Mouse (Mus musculus) embryonic facial prominence, embryonic 12.5 days (tissue): ENCODE results near the gene Gabrb1. TPM values are rescaled to one million over a fixed set of nuclear protein-coding genes. Genes with fewer than 3 reads are reported as not detected.
A peak's percentile ranks its signal among the peaks of the same experiment; 100 is the strongest.
"Not testable (repeated sequence)": the region's sequence is repeated elsewhere in the genome, so short reads cannot be mapped to it uniquely, and the experiment has no call there.

Experiments used
- ATAC-seq: fragments of 200-750 bp; cut with Nextera tagmentation; 2 replicates; pipeline ENCODE4 v1.8.0; 2017; ENCODE audit not compliant: insufficient number of reproducible peaks, insufficient read depth, low FRiP score, low TSS enrichment
- H3K27ac ChIP-seq: fragments of 300-500 bp; sonication (generic); 2 replicates; pipeline ENCODE4 v1.5.1; 2016; ENCODE audit warnings: mild to moderate bottlenecking
- H3K27me3 ChIP-seq: fragments of 300-500 bp; sonication (generic); 2 replicates; pipeline ENCODE4 v1.6.1; 2016; ENCODE audit warnings: mild to moderate bottlenecking, moderate library complexity
- H3K36me3 ChIP-seq: fragments of 300-500 bp; sonication (generic); 2 replicates; pipeline ENCODE4 v1.6.1; 2016; ENCODE audit warnings: mild to moderate bottlenecking
- H3K4me1 ChIP-seq: fragments of 300-500 bp; sonication (generic); 2 replicates; pipeline ENCODE4 v1.6.1; 2016
- H3K4me2 ChIP-seq: fragments of 300-500 bp; sonication (generic); replicated peaks from 2 replicates; pipeline ENCODE4 v1.6.1; 2016; ENCODE audit warnings: mild to moderate bottlenecking, moderate library complexity
- H3K4me3 ChIP-seq: fragments of 300-500 bp; sonication (generic); 2 replicates; pipeline ENCODE4 v1.5.1; 2016; ENCODE audit warnings: mild to moderate bottlenecking
- H3K9ac ChIP-seq: fragments of 300-500 bp; sonication (generic); 2 replicates; pipeline ENCODE4 v1.6.1; 2016; ENCODE audit warnings: mild to moderate bottlenecking, moderate library complexity
- H3K9me3 ChIP-seq: fragments of 300-500 bp; sonication (generic); 2 replicates; pipeline ENCODE4 v1.6.1; 2016; ENCODE audit warnings: mild to moderate bottlenecking, moderate library complexity
- WGBS: fragments of 180-500 bp; shearing (Covaris S2); methylation state at CpG from one replicate; pipeline ENCODE4 v1.1.7; 2016; 5-methylcytosine and 5-hydroxymethylcytosine counted together
- polyA plus RNA-seq: library from polyadenylated mRNA; unstranded; fragments of >200 nt; fragmentation: Nextera tagmentation; extraction: Ambion mirVana; gene quantifications from 2 replicates; pipeline ENCODE4 v1.2.1, GENCODE M21; 2016

Gabrb1 gene
- polyA plus RNA-seq, 1 experiment from 2014 or later = 1.8 TPM

DNA sequence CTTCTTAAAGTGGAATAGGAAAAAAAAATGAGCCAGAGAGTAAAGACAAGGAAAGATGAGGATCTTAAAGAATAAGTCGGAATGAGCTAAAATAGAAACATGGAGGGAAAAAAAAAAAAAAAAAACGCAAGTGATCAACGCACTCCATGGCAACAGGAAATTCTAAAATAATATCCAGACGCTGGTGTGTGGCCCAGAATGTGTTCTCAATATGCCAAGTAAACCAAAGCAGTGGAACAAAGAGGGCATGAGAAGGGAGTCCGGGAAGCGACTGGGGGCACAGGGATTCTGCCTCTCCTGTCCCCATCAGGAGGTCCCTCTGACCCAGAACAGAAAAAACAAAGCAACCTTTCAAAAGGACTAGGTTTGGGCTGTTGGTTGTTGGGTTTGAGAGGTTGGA is 410.9 kb downstream of the Gabrb1 start:
- H3K9me3 ChIP-seq = no peaks in the 10 kb centered on the region
- no peak overlapping the region for H3K4me3 ChIP-seq
- H3K27ac ChIP-seq = no peak overlapping the region
- no peaks in the 10 kb centered on the region for H3K36me3 ChIP-seq
- WGBS = 31% methylated on average over 6 of the region's 6 CpGs
- H3K4me1 ChIP-seq = no peaks in the 10 kb centered on the region
- H3K4me2 ChIP-seq = no peak overlapping the region
- no peak for ATAC-seq
- H3K27me3 ChIP-seq = no peaks in the 10 kb centered on the region
- H3K9ac ChIP-seq = no peak overlapping the region

DNA sequence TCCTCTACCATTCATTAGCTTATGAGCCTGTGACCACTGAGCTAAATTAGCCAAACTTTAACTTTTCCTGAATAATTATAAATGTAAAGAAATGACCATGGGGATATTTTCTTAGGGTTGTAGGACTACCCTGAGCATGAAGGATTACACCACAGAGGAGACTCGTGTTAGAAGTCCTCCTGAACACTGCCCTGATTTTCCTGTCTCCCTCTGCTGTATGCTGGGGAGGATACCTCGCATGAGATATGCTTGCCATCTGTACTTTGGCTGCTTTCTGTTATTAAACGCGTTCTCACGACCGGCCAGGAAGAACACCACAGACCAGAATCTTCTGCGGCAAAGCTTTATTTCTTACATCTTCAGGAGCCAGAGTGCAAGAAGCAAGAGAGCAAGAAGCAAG is 411.5 kb downstream of the Gabrb1 start:
- H3K27ac ChIP-seq, ATAC-seq, H3K4me2 ChIP-seq, H3K27me3 ChIP-seq, H3K9me3 ChIP-seq, H3K4me3 ChIP-seq, H3K9ac ChIP-seq, H3K4me1 ChIP-seq, H3K36me3 ChIP-seq: not testable (repeated sequence)
- 89% methylated on average over 7 of the region's 7 CpGs for WGBS

DNA sequence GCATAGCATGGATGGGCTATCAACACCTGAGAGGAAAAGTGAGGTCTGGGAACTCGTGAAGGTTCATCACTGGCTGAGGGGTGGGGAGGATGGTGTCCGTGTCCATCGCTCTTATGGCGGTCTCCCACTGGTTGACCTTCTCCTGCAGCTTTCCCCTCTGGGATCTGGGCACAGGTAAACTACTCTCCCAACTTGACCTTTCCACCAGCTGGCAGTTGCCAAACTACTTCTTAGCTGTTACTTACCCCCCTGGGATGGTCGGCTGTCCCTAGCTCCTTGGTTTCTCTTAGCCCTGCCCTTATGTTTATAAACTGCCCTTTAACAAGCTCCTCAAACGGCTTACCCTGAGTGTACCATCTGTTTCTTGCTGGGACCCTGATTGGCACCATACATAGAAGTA is 418.9 kb downstream of the Gabrb1 start:
- Histone ChIP-seq H3K27ac (no peak overlapping the region), H3K4me2 (no peak overlapping the region), H3K27me3 (no peaks in the 10 kb centered on the region), H3K9me3 (no peaks in the 10 kb centered on the region), H3K9ac (no peak overlapping the region), H3K36me3 (no peaks in the 10 kb centered on the region), H3K4me3 (no peak overlapping the region), H3K4me1 (no peaks in the 10 kb centered on the region)
- 85% methylated on average over 6 of the region's 6 CpGs for WGBS
- no peak for ATAC-seq

DNA sequence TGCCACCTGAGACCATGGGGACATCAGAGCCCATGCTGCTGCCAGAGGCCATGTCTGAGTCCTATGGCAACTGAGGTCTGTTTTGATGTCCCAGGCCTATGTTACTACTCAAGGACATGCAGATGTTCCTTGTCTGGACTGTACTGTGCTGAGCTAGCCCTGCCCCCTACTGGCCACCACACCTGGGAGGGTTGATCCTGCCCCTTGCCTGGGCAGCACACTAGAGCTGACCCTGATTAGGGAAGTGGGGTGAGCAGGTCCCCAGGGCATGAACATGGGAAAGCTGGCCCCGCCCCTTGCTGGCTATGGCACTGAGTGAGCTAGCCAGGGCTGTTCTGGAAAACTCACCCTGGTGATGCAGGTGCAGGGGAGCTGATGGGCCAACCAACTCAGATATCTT is 428.6 kb downstream of the Gabrb1 start:
- no peak for ATAC-seq
- Histone ChIP-seq H3K9me3 (no peaks in the 10 kb centered on the region), H3K4me1 (no peaks in the 10 kb centered on the region), H3K36me3 (no peaks in the 10 kb centered on the region), H3K9ac (no peak overlapping the region), H3K27ac (no peak overlapping the region), H3K27me3 (no peaks in the 10 kb centered on the region), H3K4me2 (no peak overlapping the region), H3K4me3 (no peak overlapping the region)
- WGBS = 94% methylated on average over 1 of the region's 1 CpGs

DNA sequence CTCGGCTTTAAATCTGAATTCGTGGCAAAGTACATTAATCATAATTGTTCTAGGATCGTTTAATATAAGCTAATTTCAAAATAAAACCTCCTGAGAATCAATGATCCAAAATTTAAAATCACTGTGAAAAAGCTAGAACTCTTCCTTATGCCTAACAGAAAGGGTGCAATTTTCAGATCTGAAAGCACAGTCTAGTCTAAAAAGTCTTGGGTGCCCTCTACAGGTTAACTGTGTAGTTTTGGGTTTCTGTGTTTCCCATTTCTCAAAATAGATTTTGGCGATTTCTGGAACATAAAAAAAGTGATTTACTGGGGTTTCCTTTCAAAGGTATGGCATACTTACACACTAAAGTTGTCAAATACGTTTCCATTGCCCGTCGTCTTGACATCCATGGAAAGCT is 436.7 kb downstream of the Gabrb1 start:
- Histone ChIP-seq H3K4me1 (no peaks in the 10 kb centered on the region), H3K9ac (no peak overlapping the region), H3K36me3 (no peaks in the 10 kb centered on the region), H3K4me3 (no peak overlapping the region), H3K27ac (no peak overlapping the region), H3K4me2 (no peak overlapping the region), H3K9me3 (no peaks in the 10 kb centered on the region), H3K27me3 (no peaks in the 10 kb centered on the region)
- ATAC-seq = no peak
- WGBS = 58% methylated on average over 7 of the region's 7 CpGs

DNA sequence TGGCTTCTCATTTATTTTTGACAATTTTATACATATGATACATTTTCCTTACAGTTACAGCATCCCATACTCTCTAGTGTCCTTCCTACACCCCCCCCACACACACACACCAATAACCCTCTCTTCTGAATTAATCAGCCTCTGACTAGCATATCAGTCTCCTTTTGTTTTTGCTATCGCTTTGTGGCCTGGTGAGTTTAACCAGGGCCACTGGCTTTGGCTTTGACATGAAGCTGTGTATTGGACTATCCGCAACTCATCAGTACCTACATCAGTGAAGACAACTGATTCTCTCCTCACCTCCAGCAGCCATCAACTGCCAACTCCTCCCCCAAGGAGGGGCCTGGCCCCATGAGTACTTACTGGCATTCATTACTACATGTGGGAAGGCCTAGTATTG is 437.1 kb downstream of the Gabrb1 start:
- ATAC-seq = no peak

DNA sequence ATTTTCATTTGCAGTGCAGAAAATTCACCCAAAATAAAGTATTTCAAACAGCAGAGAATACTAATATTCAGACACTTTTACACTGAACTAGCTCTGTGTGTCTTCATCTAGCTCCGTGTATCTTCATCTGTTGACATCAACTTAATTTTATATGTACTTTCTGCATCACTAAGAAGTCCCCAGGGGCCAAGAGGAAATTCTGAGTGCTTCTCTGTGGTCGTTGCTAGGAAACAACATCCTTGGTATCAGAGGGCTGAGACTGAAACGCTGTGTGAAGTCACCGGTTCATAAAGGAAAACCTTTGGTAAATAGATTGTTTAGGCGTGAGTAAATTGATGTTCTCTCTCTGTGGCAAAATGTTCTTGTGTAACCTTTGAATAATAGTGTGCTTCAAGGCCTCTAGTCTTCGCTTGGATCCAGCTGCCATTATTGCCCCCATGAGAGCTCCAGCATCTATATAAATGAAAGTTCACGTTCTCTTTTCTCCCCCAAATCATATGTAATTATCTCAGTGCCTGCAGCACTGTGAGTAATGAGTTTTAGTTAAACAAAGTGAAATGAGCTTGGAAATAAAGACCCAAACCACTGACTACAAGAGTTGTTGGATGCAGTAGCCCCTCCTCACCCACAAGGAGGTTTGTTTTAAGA is 446.5 kb downstream of the Gabrb1 start:
- ATAC-seq = no peak
- H3K4me1 ChIP-seq = no peaks in the 10 kb centered on the region
- H3K9ac ChIP-seq = no peak overlapping the region
- no peaks in the 10 kb centered on the region for H3K27me3 ChIP-seq
- H3K4me2 ChIP-seq = no peak overlapping the region
- no peaks in the 10 kb centered on the region for H3K9me3 ChIP-seq
- no peak overlapping the region for H3K27ac ChIP-seq
- H3K36me3 ChIP-seq = no peaks in the 10 kb centered on the region
- H3K4me3 ChIP-seq = no peak overlapping the region
- WGBS = 70% methylated on average over 7 of the region's 7 CpGs

More for the DNA sequence above, 437.1 kb downstream of the Gabrb1 start:
- H3K4me1 ChIP-seq = no peaks in the 10 kb centered on the region
- no peak overlapping the region for H3K9ac ChIP-seq
- 82% methylated on average over 2 of the region's 2 CpGs for WGBS
- H3K27me3 ChIP-seq = no peaks in the 10 kb centered on the region
- H3K36me3 ChIP-seq = no peaks in the 10 kb centered on the region
- no peak overlapping the region for H3K27ac ChIP-seq
- no peak overlapping the region for H3K4me2 ChIP-seq
- no peaks in the 10 kb centered on the region for H3K9me3 ChIP-seq
- no peak overlapping the region for H3K4me3 ChIP-seq

DNA sequence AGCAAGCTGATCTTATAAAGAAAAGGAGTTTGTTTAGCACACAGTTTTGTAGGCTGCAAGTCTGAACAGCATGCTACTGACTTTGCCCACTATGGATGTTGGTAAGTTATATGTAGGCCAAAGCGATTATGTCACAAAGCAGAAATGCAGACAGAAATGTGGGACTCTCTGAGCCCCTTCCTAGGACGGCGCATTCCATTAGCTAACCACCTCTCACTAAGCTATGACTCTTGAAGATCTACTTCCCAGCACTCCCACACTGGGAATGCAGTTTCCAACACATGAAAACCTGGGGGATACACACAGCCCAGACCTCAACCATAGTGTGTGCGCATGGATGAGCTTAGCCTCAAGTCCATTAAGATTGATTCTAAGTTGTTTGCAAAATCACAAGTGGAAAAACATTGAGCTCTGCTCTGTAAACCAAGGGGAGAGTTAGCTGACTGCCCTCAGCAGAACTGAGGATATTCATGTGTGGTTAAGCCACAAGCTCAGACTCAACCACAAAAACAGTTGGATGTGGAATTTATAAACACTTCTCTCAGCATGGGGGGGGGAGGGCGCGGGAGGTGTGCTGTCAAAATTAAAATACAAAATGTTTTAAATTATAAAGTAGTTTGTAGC is 464.6 kb downstream of the Gabrb1 start:
- Histone ChIP-seq H3K4me2 (no peak overlapping the region), H3K9ac (no peak overlapping the region), H3K36me3 (no peaks in the 10 kb centered on the region), H3K27me3 (no peaks in the 10 kb centered on the region), H3K4me1 (no peaks in the 10 kb centered on the region), H3K4me3 (no peak overlapping the region), H3K9me3 (no peaks in the 10 kb centered on the region), H3K27ac (no peak overlapping the region)
- 82% methylated on average over 6 of the region's 6 CpGs for WGBS
- peak; percentile 67; the same call in 1 of the 2 replicates for ATAC-seq

GRCm38 (mm10) chr5:72126681-72127080 is 468.8 kb downstream of the Gabrb1 start:
- no peaks in the 10 kb centered on the region for H3K4me1 ChIP-seq
- no peak overlapping the region for H3K4me3 ChIP-seq
- no peak overlapping the region for H3K9ac ChIP-seq
- no peak for ATAC-seq
- WGBS = 86% methylated on average over 4 of the region's 4 CpGs
- H3K27me3 ChIP-seq = no peaks in the 10 kb centered on the region
- H3K4me2 ChIP-seq = no peak overlapping the region
- H3K9me3 ChIP-seq = no peaks in the 10 kb centered on the region
- H3K27ac ChIP-seq = no peak overlapping the region
- H3K36me3 ChIP-seq = no peaks in the 10 kb centered on the region

DNA sequence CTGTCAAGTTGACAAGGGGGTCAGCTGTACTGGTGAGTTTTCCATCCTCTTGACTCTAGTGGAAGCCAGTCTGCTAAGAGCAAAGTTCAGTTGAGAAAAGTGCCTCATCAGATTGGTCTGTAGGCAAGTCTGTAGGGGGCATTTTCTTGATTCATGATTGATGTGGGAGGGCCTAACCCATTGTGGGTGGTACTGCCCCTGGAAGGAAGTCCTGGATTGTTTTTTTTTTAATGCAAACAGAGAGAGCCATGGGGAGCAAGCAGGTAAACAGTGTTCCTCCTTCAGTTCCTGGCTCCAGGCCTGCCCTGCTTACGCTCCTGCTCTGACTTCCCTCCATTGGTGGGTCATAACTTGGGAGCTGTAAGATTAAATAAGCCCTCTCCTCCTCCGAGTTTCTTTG is 476.0 kb downstream of the Gabrb1 start:
- no peaks in the 10 kb centered on the region for H3K4me1 ChIP-seq
- no peak for ATAC-seq
- no peaks in the 10 kb centered on the region for H3K27me3 ChIP-seq
- no peak overlapping the region for H3K4me2 ChIP-seq
- H3K9ac ChIP-seq = no peak overlapping the region
- H3K27ac ChIP-seq = no peak overlapping the region
- no peaks in the 10 kb centered on the region for H3K36me3 ChIP-seq
- no peaks in the 10 kb centered on the region for H3K9me3 ChIP-seq
- H3K4me3 ChIP-seq = no peak overlapping the region
- 65% methylated on average over 2 of the region's 2 CpGs for WGBS

DNA sequence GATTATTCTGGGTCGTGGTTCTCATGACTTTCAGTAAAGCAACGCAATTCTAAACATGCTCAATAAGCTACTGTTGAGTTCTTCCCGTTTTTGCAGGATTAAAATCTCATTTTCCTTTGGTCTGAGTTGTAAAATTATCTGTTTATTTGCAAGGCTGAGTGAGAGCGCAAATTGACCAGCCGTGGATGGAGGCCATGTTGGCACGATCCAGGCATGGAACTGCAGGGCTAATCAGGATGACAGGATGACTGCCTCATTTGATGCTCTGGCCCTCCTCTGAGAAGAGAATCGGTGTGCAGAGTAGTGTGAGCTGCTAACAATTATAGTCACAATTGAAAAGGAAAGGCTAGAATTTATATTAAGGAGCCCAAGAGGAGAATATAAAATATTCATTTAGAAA is 480.3 kb downstream of the Gabrb1 start:
- H3K36me3 ChIP-seq = no peaks in the 10 kb centered on the region
- no peak overlapping the region for H3K4me3 ChIP-seq
- no peak for ATAC-seq
- H3K9ac ChIP-seq = no peak overlapping the region
- H3K9me3 ChIP-seq = no peaks in the 10 kb centered on the region
- no peak overlapping the region for H3K4me2 ChIP-seq
- H3K27ac ChIP-seq = no peak overlapping the region
- H3K4me1 ChIP-seq = no peaks in the 10 kb centered on the region
- 82% methylated on average over 7 of the region's 7 CpGs for WGBS
- no peaks in the 10 kb centered on the region for H3K27me3 ChIP-seq

GRCm38 (mm10) chr5:72139619-72140018 is 481.7 kb downstream of the Gabrb1 start:
- H3K4me3 ChIP-seq = no peak overlapping the region
- no peak overlapping the region for H3K9ac ChIP-seq
- WGBS = 67% methylated on average over 1 of the region's 1 CpGs
- no peak overlapping the region for H3K27ac ChIP-seq
- H3K9me3 ChIP-seq = no peaks in the 10 kb centered on the region
- no peak for ATAC-seq
- H3K36me3 ChIP-seq = no peaks in the 10 kb centered on the region
- no peaks in the 10 kb centered on the region for H3K4me1 ChIP-seq
- H3K4me2 ChIP-seq = no peak overlapping the region
- no peaks in the 10 kb centered on the region for H3K27me3 ChIP-seq
